Comparison of ENCODE assay signal across 22 mouse cellular contexts in the genomic region with DNA sequence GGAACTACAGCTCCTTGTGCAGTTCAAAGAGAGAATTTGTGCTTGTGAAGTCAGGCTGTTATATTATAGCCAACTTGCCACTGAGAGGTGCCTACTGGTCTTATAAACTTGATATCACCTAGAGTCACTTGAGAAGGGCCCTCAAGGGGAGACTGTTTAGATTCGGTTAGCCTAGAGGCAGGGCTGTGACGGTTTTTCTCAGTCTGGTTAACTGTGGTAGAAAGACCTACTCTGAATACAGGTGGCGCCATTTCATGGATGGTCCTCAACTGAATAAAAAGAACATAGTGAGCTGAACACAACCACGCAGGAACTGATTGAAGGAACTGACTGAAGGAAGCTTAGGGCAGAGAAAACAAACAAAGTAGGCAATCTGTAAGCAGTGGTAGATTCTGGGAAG. TPM values are rescaled to one million over a fixed set of nuclear protein-coding genes. Genes with fewer than 3 reads are reported as not detected.
DNase-seq lines count a peak whose midpoint lies in the region; ATAC-seq and TF ChIP-seq lines count a peak whose summit lies in the region.
"Had no signal": no experiment of that assay in that cellular context is flagged by ENCODE, and none has a peak within 500 bp of the region (broad histone marks: within the 10 kb centered on the region; RNA-seq: fewer than 3 reads in every experiment).

No protein-coding gene starts in this region.

- no peak for TF ChIP-seq CTCF in testis, adult 2 months (IDR thresholded peaks at IDR 0.05; ENCODE audit: control insufficient read depth, insufficient read depth, insufficient replicate concordance, low read depth, low read length)

- peak overlapping the region; percentile 91 for H3K27ac ChIP-seq in testis, adult 2 months (ENCODE audit: control insufficient read depth, insufficient read depth, low read depth, low read length)
- H3K27ac ChIP-seq: embryonic facial prominence, embryonic 15.5 days; gastrocnemius, adult 2 months; heart, embryonic 15.5 days; hindbrain, embryonic 14.5 days; layer of hippocampus, adult 2 months; macrophage had no signal

- DNase-seq in CD4-positive, CD25-positive, alpha-beta regulatory T cell, adult 2 months (ENCODE audit: low read depth, low spot score) = peak; percentile 22
- no peak for DNase-seq in testis, postnatal 14 days (ENCODE audit: low spot score)
- peak; percentile 45 for DNase-seq in ZHBTc4 (ENCODE audit: low read depth, low spot score)
- peak; percentile 35 for DNase-seq in yolk sac, embryonic 10.5 days (ENCODE audit: low spot score)
- DNase-seq in left cerebral cortex, postnatal 14 days (ENCODE audit: low spot score in 2 of 2) = no peak
- DNase-seq in ovary, postnatal 36 days (ENCODE audit: low spot score) = no peak
- DNase-seq: adrenal gland, postnatal 36 days; cerebellum, adult 9-11 months; gastrocnemius, adult 2 months; heart, postnatal 36 days; kidney, adult 9 months; kidney, postnatal 25 days; right cerebral cortex, postnatal 14 days had no signal

- no peaks in the 10 kb centered on the region for H3K27me3 ChIP-seq in testis, adult 2 months (ENCODE audit: control insufficient read depth, insufficient read depth, low read length)
- H3K27me3 ChIP-seq: embryonic facial prominence, embryonic 15.5 days; heart, embryonic 15.5 days had no signal

- peak overlapping the region; percentile 83 for H3K4me3 ChIP-seq in testis, adult 2 months (ENCODE audit: control insufficient read depth, low read depth, low read length)
- H3K4me3 ChIP-seq: embryonic facial prominence, embryonic 15.5 days; gastrocnemius, adult 2 months; heart, embryonic 15.5 days; layer of hippocampus, adult 2 months had no signal

- no peak for TF ChIP-seq POLR2A in testis, adult 2 months (IDR thresholded peaks at IDR 0.05; ENCODE audit: control insufficient read depth, low read depth, low read length)

- intact Hi-C loops in left cerebral cortex, postnatal 14 days (cut with DNase I) = no loop called here

- ATAC-seq in CD4-positive, CD25-positive, alpha-beta regulatory T cell, adult 4 months = no peak
- ATAC-seq: forebrain, embryonic 14.5 days; lung, postnatal 0 days had no signal

- peaks cover 12% of the 10 kb centered on the region for H3K4me1 ChIP-seq in testis, adult 2 months (ENCODE audit: control insufficient read depth, insufficient read depth, low read length)

- H3K36me3 ChIP-seq in testis, adult 2 months (ENCODE audit: control insufficient read depth, insufficient read depth, low read length) = no peaks in the 10 kb centered on the region
- H3K36me3 ChIP-seq: embryonic facial prominence, embryonic 15.5 days; heart, embryonic 15.5 days had no signal

RNA-seq across cellular contexts. Expression of a gene that starts 3.0 kb away (rescaled TPM):
- polyA plus RNA-seq in CD4-positive, CD25-positive, alpha-beta regulatory T cell, adult 4 months (2017; shearing (Covaris generic)) = 10 to 100 TPM; 62.4 to 63.0 TPM
- 1.9 and 2.0 TPM in 2 replicates for polyA plus RNA-seq in testis, adult 2 months (2012; rRNA removed)
- total RNA-seq in left cerebral cortex, postnatal 14 days (2021) = 10 to 100 TPM; 19.2 to 22.0 TPM

RNA-seq across cellular contexts. Expression of a gene that starts 17.2 kb away (rescaled TPM):
- polyA plus RNA-seq in CD4-positive, CD25-positive, alpha-beta regulatory T cell, adult 4 months (2017; shearing (Covaris generic)) = 100 to 1,000 TPM in 1 of 2 experiments, 10 to 100 TPM in 1; 64.6 to 103 TPM
- polyA plus RNA-seq in testis, adult 2 months (2012; rRNA removed) = 16.5 and 18.6 TPM in 2 replicates
- 100 to 1,000 TPM; 115 to 122 TPM for total RNA-seq in left cerebral cortex, postnatal 14 days (2021)

Comparison
In these comparisons a context has a peak if more than half of its experiments do, and no peak if none do; other contexts are left out.
1. DNase-seq: peak in CD4-positive, CD25-positive, alpha-beta regulatory T cell, adult 2 months (single experiment), ZHBTc4 (single experiment) and yolk sac, embryonic 10.5 days (single experiment); none in testis, postnatal 14 days (single experiment), left cerebral cortex, postnatal 14 days (0 of 2) and ovary, postnatal 36 days (single experiment).
2. RNA of a gene that starts 3.0 kb away (polyA plus RNA-seq): 62.4 to 63.0 TPM in CD4-positive, CD25-positive, alpha-beta regulatory T cell, adult 4 months; 1.9 to 2.0 TPM in testis, adult 2 months; every median in the first group is over 10 times any median in the second.